Mouse (Mus musculus) hindbrain, embryonic 11.5 days (tissue): ENCODE measurements around the gene Cysrt1. TPM values are rescaled to one million over a fixed set of nuclear protein-coding genes. Genes with fewer than 3 reads are reported as not detected.

Experiments
- ATAC-seq: fragments of 200-750 bp; cut with Nextera tagmentation; 2 replicates; pipeline ENCODE4 v1.8.0; 2017; ENCODE audit warnings: mild to moderate bottlenecking, moderate TSS enrichment, moderate library complexity; ENCODE audit not compliant: low FRiP score
- DNase-seq: peaks from one replicate; pipeline ENCODE4 v3.0.0-alpha.2; 2015; ENCODE audit warnings: low spot score
- H3K27ac ChIP-seq: fragments of 300-500 bp; sonication (generic); 2 replicates; pipeline ENCODE4 v1.5.1; 2014; ENCODE audit warnings: mild to moderate bottlenecking, low read depth, low read length
- H3K27me3 ChIP-seq: fragments of 300-500 bp; sonication (generic); 2 replicates; pipeline ENCODE4 v1.6.1; 2014; ENCODE audit warnings: mild to moderate bottlenecking, low read length, moderate library complexity, mixed read lengths; ENCODE audit not compliant: control insufficient read depth, insufficient read depth
- H3K36me3 ChIP-seq: fragments of 300-500 bp; sonication (generic); 2 replicates; pipeline ENCODE4 v1.6.1; 2014; ENCODE audit warnings: mild to moderate bottlenecking, low read length, moderate library complexity, mixed read lengths; ENCODE audit not compliant: control insufficient read depth, insufficient read depth
- H3K4me1 ChIP-seq: fragments of 300-500 bp; sonication (generic); replicated peaks from 2 replicates; pipeline ENCODE4 v1.6.1; 2014; ENCODE audit warnings: low read length, mixed read lengths; ENCODE audit not compliant: control insufficient read depth, insufficient read depth
- H3K4me2 ChIP-seq: fragments of 300-500 bp; sonication (generic); replicated peaks from 2 replicates; pipeline ENCODE4 v1.6.1; 2014; ENCODE audit warnings: mild to moderate bottlenecking, low read depth, low read length
- H3K4me3 ChIP-seq: fragments of 300-500 bp; sonication (generic); 2 replicates; pipeline ENCODE4 v1.5.1; 2014; ENCODE audit warnings: low read depth, low read length
- H3K9ac ChIP-seq: fragments of 300-500 bp; sonication (generic); 2 replicates; pipeline ENCODE4 v1.6.1; 2014; ENCODE audit warnings: low read depth, low read length
- H3K9me3 ChIP-seq: fragments of 300-500 bp; sonication (generic); 2 replicates; pipeline ENCODE4 v1.6.1; 2016; ENCODE audit warnings: low read length; ENCODE audit not compliant: control insufficient read depth
- WGBS: fragments of 180-500 bp; shearing (Covaris S2); extraction: QIAGEN DNeasy Blood & Tissue Kit; methylation state at CpG from one replicate; pipeline ENCODE4 v1.1.7; 2014; 5-methylcytosine and 5-hydroxymethylcytosine counted together
- polyA plus RNA-seq: library from polyadenylated mRNA; unstranded; fragments of >200 nt; fragmentation: Nextera tagmentation; extraction: Ambion mirVana; gene quantifications from 2 replicates; pipeline ENCODE4 v1.2.1, GENCODE M21; 2014

The Cysrt1 gene
- not detected in 2 replicates for polyA plus RNA-seq

DNA sequence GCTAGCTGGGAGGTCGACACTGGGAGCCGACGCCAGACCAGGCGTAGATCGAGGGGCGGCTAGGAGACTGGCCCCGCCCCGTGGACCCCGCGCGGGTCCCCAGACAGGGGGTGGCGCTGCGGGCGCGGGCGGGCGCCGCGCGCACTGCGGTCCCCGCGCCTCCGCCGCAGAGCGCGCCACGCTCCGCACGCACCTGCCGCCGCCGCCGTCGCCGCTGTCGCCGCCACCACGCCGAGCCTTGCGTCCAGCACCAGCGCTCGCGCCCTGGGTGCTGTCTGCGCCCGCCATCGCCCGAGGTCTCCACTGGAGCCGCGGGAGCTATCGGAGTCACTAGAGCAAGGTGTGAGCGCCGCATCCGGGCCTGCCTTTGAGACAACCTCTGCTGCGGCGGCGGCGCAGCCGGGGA, at the start of gene Cysrt1, which contains the start of gene Rnf208:
Gene Cysrt1 (minus strand): TSS at position 352 of the 406 bp plus-strand sequence.
Gene Rnf208 (plus strand): TSS at position 155 of the 406 bp plus-strand sequence.
- no peaks in the 10 kb centered on the region for H3K9me3 ChIP-seq
- ATAC-seq (peak; percentile 38), DNase-seq (peak; percentile 61)
- peak within 1 kb of the TSS; percentile 42; the same call in 1 of the 2 replicates for H3K27ac ChIP-seq
- no peaks in the 10 kb centered on the region for H3K36me3 ChIP-seq
- H3K9ac ChIP-seq: peak within 1 kb of the TSS; percentile 71
- H3K4me3 ChIP-seq: peak within 1 kb of the TSS; percentile 57
- 0% methylated on average over 27 of the region's 59 CpGs for WGBS
- peaks cover 4% of the 10 kb centered on the region; the same call in 1 of the 2 replicates for H3K4me1 ChIP-seq
- H3K4me2 ChIP-seq: peak within 1 kb of the TSS; percentile 95
- peaks cover 2% of the 10 kb centered on the region; the same call in 1 of the 2 replicates for H3K27me3 ChIP-seq

DNA sequence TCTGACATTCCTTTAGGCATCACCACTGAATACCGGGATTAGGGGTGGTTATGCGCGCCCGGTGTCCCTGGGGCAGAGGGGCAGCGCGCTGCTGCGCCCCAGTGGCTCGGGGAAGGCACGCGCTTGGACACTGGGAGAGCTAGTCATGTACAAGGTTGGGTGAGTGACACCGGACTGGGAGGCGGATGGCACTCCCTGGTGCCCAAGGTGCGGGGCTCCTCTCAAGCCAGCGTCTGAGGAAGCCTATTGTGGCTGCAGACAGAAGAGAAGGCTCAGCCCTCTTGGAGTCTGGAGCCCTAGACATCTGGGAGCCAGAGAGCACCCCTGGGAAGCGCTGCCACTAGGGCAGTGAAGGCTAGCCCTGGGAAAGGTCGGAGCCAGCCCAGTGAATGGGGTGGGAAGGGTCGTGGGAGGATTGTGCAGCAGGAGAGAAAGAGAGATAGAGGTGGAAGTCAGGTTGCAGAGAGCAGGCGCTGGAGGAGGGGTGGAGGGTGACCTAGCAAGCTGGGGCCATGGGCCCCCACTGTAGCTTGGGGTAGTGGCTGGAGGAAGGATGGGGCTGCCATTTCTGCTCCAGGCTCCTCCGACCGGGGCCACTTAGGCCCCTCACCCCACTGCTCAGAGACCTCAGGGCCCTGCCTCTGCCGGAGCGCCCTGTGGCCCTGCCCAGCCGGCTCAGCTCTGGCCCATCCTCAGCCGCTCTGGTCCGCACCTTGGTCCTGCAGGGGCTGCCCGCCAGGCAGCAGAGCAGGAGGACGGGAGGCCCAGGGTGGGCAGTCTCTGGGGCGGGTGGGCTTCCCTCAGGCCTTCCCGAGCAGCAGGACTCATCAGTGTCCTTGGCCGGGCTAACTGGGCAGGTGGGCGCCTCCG, 49.2 kb upstream of the Cysrt1 start:
- Histone ChIP-seq H3K9ac (no peak overlapping the region), H3K4me2 (peak overlapping the region; percentile 44)
- ATAC-seq: peak; percentile 11; the same call in 1 of the 2 replicates

DNA sequence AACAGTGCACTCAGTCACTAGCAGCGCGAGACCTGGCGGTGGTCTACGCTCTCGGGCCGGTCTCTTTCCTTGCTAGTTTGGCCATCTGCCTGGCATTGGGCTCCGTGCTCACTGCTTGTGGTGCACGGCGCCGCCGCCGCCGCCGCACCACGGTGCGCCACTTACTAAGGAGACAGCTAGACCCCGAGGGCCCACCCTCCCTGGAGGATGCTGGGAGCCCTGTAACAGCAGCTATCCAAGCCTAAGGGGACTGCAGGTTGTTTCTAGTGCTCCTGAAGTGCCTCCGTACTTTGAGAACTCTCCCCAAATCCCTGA, 48.5 kb upstream of the Cysrt1 start:
- Histone ChIP-seq H3K4me1 (peaks cover 5% of the 10 kb centered on the region; the same call in 1 of the 2 replicates), H3K27ac (no peak overlapping the region), H3K4me3 (peak overlapping the region; percentile 10; the same call in 1 of the 2 replicates), H3K27me3 (peaks cover 63% of the 10 kb centered on the region), H3K4me2 (no peak overlapping the region), H3K36me3 (no peaks in the 10 kb centered on the region), H3K9ac (no peak overlapping the region), H3K9me3 (no peaks in the 10 kb centered on the region)
- ATAC-seq (no peak), DNase-seq (peak; percentile 23)
- 2% methylated on average over 18 of the region's 18 CpGs for WGBS

More for the DNA sequence above, 49.2 kb upstream of the Cysrt1 start:
- Histone ChIP-seq H3K4me1 (peaks cover 5% of the 10 kb centered on the region; the same call in 1 of the 2 replicates), H3K27ac (no peak overlapping the region), H3K36me3 (no peaks in the 10 kb centered on the region), H3K4me3 (peak overlapping the region; percentile 25; the same call in 1 of the 2 replicates), H3K9me3 (no peaks in the 10 kb centered on the region), H3K27me3 (peaks cover 65% of the 10 kb centered on the region)
- WGBS: 7% methylated on average over 31 of the region's 32 CpGs
- DNase-seq: peak; percentile 18

DNA sequence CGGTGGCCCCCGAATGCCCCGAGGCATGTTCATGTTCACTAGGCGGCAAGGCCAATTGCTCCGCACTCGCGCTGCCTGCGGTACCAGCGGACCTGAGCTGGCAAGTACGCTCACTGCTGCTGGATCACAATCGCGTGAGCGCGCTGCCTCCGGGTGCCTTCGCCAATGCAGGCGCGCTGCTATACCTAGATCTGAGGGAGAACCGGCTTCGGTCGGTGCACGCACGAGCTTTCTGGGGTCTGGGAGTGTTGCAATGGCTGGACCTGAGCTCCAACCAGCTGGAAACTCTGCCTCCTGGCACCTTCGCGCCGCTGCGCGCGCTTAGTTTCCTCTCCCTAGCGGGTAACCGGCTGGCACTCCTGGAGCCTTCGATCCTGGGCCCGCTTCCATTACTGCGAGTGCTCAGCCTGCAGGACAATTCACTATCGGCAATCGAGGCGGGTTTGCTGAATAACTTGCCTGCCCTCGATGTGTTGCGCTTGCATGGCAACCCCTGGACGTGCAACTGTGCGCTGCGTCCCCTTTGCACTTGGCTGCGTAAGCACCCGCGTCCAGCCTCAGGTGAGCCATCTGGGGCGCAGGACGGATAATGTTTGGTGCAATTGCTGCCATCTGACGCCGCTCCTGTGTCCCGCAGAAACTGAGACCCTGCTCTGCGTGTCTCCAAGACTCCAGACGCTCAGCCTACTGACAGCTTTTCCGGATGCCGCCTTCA, 48.0 kb upstream of the Cysrt1 start:
- H3K4me3 ChIP-seq: peak overlapping the region; percentile 10; the same call in 1 of the 2 replicates

DNA sequence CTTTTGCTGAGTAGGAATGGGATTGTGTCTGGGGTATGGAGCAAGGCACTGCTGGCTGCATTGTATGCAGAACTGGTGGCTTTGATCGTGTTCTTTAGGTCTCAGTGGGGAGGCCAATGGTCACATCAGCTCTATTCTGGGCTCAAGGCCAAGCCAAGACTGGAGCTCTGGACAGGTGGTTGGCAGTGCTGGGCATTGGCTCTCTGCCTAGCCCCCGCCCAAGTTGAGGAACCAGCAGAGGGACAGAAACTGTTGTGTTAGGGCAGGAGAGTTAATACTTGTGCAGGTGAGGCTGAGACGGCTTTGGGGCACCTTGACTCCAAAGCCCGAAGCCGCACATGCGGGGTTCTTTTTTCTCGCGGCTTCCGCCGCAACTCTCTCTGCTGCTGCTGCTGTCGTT, 47.4 kb upstream of the Cysrt1 start, which contains the start of gene Lrrc26:
Gene Lrrc26 (plus strand): TSS at position 265 of the 400 bp plus-strand sequence.
- ATAC-seq (no peak), DNase-seq (no peak)
- Histone ChIP-seq H3K9ac (no peak within 1 kb of the TSS), H3K36me3 (no peaks in the 10 kb centered on the region), H3K4me2 (no peak within 1 kb of the TSS), H3K27ac (no peak within 1 kb of the TSS), H3K4me1 (peaks cover 5% of the 10 kb centered on the region; the same call in 1 of the 2 replicates), H3K27me3 (peaks cover 59% of the 10 kb centered on the region), H3K9me3 (no peaks in the 10 kb centered on the region), H3K4me3 (peak within 1 kb of the TSS; percentile 10; the same call in 1 of the 2 replicates)
- WGBS: 9% methylated on average over 11 of the region's 11 CpGs

More for the DNA sequence above, 48.0 kb upstream of the Cysrt1 start:
- no peak overlapping the region for H3K27ac ChIP-seq
- WGBS: 2% methylated on average over 54 of the region's 54 CpGs
- H3K4me1 ChIP-seq: peaks cover 5% of the 10 kb centered on the region; the same call in 1 of the 2 replicates
- no peaks in the 10 kb centered on the region for H3K36me3 ChIP-seq
- H3K27me3 ChIP-seq: peaks cover 59% of the 10 kb centered on the region
- ATAC-seq: no peak
- no peak overlapping the region for H3K9ac ChIP-seq
- no peak overlapping the region for H3K4me2 ChIP-seq
- no peaks in the 10 kb centered on the region for H3K9me3 ChIP-seq
- peak; percentile 38 for DNase-seq

DNA sequence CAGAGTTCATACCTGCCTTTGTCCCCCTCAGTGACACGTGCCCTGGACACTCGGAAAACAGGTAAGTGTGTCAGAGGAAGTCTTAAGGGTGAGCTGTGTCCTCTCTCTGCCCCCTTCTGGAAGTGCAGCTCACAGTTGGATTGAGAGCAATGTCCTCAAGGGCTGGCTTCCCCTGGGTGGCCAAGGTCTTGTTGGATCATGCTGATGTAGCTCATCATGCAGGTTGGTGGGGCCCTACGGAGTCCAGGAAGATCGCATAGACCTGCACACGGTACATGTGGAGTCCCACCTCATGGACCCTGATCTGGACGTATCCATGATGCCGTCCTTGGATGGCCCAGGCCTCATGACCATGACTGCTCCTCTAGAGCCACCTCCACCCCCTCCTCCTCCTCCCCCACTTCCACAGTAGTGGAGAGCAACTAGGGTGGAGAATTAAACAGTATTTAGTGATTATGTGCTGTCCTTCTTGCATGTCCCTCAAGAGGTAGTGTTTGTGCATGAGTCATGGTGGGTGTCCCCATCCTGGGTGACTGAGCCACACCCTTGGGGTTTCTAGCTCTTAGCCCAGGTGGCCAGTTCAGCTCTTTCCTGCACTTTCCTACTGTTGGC, 46.6 kb upstream of the Cysrt1 start:
- WGBS: 74% methylated on average over 7 of the region's 7 CpGs
- Histone ChIP-seq H3K9me3 (no peaks in the 10 kb centered on the region), H3K27ac (no peak overlapping the region), H3K36me3 (peaks cover 3% of the 10 kb centered on the region; the same call in 1 of the 2 replicates), H3K4me2 (no peak overlapping the region), H3K27me3 (peaks cover 59% of the 10 kb centered on the region), H3K9ac (no peak overlapping the region), H3K4me3 (no peak overlapping the region), H3K4me1 (peaks cover 5% of the 10 kb centered on the region; the same call in 1 of the 2 replicates)
- DNase-seq: no peak
- ATAC-seq: no peak

DNA sequence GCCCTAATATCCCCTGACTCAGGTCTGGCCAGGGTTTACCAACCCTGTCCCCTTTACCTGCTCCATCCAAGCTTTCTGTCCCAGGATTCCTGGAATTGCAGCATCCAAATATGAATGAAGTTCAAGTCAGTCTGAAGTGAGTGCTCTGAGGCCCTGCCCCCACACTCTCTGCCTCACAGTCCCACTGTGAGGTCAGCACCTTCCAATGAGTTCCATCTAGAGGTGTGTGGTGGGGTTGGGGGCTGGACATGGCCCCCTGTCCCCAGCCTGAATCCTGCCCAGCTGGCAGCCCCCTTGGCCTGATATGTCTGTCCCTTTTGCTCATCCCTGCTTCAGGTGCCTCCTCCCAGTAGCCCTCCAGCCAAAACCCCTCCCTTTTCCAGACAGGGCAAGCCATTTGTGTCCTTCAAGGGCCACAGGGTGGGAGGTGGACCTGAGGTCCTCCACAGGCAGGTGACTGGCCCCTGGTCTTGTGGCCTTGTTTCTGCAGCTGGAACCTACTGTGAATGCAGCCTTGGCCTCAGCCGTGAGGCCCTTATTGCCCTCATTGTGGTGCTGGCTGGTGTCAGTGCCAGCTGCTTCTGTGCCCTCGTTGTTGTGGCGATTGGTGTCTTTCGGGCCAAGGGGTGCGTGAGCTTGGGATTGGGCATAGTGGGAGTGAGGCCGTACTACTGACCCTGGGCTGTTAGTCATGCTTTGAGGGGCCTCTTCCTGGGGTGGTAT, 45.8 kb upstream of the Cysrt1 start, which contains the start of gene Tmem210:
Gene Tmem210 (plus strand): TSS at position 219 of the 723 bp plus-strand sequence.
- Histone ChIP-seq H3K9ac (no peak within 1 kb of the TSS), H3K4me1 (peaks cover 5% of the 10 kb centered on the region; the same call in 1 of the 2 replicates), H3K27ac (no peak within 1 kb of the TSS), H3K9me3 (no peaks in the 10 kb centered on the region), H3K36me3 (peaks cover 7% of the 10 kb centered on the region; the same call in 1 of the 2 replicates), H3K27me3 (peaks cover 55% of the 10 kb centered on the region), H3K4me3 (no peak within 1 kb of the TSS), H3K4me2 (no peak within 1 kb of the TSS)
- WGBS: 91% methylated on average over 6 of the region's 6 CpGs
- ATAC-seq (no peak), DNase-seq (no peak)
